Mouse (Mus musculus) gastrocnemius, postnatal 10 days (tissue): ENCODE results near the gene Chst5. TPM values are rescaled to one million over a fixed set of nuclear protein-coding genes. Genes with fewer than 3 reads are reported as not detected.

Experiments
- DNase-seq: peaks from one replicate; pipeline ENCODE4 v3.0.0; 2021; ENCODE audit warnings: mixed read lengths
- total RNA-seq, 2 experiments: library from RNA; stranded (reverse); gene quantifications; 2 replicates each; pipeline ENCODE4 v1.2.3; 2021

The Chst5 gene
- total RNA-seq, 2 experiments from 2014 or later, result 2.8 to 3.3 TPM

DNA sequence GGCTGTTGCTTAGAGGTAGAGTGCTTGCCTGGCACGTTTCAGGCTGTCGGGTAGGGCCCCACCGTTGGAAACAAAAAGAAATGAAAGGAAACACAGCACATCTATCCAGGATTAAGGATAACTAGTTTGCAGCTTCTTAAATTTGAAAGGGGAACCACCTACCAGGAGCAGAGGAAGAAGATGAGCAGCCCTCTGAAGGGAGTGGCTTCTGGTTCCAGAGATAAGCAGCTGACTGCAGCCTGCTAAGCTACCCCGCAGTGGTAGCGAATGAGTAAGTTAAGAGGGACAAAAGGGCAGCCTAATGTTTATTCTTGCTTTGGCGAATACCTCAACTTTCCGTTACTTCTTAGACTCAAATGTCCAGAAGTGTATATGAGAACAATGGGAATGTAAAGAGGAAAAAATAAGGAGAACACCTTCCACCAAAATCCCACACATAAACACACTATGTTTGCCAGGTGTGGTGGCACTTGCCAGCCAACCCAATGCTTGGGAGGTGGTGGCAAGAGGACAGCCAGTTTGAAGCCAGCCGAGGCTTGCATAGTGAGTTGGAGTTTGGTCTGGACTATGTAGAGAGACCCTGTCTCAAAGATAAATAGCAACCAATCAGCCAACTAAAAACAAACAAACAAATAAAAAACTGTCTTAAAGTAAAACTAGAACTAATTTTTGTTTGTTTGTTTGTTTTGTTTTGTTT, 19.5 kb upstream of the Chst5 start:
- DNase-seq, result no peak

DNA sequence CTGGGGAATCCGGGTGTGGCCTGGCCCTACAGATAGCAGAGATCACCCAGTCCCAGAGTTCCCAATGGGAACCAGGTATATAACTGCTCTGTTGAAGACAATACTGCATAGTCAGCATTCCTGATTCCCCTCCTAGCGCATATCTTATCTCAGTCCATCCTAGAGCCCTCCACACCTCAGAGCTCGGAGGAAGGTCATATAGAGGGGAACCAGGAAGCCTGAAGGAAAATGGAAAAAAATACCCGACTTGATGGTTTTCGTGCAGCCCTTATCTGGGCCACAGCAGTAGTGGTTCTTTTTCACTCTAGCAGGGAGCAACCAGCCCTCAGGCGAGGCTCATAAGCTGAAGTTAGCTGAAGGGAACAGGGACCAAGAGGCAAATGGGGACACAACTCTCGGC, 14.7 kb upstream of the Chst5 start:
- no peak for DNase-seq

DNA sequence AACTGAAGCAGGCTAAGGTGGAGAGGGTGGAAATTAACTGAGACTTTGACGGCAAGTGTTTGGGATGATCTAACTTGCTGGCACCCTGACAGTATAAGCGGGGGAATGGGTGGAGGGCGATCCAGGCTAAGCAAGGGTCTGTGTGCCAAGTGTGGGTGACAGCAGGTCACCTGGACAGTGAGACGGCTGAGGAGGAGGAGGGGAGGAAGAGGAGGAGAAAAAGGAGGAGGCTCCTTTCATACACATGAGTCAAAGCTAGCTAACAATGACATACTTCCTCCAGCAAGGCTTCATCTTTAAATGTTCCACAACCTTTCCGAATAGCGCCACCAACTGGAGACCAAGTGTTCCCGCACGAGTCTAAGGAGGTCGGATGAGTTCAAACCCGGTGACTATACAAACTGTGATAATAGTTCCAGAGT, 13.1 kb upstream of the Chst5 start:
- DNase-seq, result peak; percentile 63

DNA sequence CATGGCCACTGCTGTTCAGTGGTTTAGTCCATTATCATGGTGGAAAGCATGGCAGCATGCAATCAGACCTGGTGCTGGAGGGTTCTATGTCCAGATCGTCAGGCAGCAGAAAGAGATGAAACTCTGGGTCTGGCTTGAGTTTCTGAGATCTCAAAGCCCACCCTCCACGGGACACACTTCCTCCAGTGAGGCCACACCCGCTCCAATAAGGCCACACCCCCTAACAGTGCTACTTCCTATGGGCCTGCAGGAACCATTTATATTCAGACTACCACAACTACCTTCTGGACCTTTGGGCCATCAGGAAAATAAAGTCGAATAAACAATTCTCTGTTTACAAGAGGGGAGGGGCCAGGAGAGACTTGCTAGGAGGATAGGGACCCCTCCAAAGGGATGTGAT, 10.7 kb upstream of the Chst5 start:
- no peak for DNase-seq

DNA sequence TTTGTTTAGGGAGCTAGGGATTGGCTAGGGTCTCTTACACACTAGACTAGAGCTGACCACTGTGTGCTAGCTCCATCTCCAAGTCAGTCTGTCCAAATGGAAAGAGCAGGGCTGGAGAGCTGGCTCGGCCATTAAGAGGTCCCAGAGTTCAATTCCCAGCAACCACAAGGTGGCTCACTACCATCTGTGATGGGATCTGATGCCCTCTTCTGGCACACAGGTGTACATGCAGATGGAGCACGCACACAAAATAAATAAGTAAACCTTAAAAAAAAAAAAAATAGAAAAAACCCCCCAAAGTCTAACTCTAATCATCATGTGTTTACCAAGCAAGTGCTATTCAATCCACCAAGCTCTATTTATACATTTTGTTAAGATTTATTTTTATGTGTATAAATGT, 9.4 kb upstream of the Chst5 start:
- DNase-seq, result no peak

DNA sequence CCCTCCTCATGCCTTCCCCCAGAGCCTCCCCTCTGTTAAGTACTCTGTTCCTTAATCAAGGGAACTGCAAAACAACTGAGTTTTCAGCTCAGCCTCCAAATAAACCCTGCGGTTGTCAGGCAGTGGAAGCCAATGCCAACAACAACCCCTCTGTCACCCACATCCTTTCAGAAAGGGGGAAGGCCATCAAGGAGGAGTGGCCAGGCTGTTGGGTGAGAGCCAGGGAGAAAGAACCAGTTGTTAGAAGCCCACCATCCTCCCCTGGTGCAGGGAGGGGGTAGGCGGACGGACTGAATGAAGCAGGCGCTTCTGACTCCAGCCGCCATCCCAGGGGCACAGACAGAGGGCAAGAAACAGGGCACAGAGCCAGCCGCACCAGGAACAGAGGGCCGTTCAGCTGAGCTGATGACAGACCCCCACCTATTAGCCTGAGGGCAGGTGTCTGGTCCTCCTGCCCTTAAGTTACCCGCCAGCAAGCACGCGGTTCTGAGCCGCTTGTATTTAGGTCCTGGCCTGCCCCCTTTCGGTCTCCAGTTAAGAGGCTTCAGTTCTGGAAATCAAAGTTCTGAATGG, 2.7 kb upstream of the Chst5 start:
- no peak for DNase-seq

DNA sequence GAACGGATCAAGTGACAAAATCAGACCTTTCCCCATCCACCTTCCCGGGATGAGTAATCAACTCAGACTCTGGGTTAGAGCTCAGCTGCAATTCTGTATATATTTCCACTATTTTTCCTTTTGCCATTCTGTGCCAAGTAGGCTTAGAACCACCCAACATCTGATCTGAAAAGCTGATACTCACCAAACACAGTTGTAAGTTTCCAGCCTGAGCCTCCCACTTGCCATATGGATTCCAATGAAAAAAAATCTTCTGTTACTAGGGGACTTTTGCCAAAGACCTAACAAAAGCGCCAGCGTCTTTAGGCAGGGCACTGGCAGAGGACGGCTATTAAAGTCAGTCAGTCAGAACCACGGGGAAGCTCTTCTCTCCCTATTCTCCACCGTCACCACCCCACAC, 1.3 kb upstream of the Chst5 start:
- DNase-seq, result no peak

DNA sequence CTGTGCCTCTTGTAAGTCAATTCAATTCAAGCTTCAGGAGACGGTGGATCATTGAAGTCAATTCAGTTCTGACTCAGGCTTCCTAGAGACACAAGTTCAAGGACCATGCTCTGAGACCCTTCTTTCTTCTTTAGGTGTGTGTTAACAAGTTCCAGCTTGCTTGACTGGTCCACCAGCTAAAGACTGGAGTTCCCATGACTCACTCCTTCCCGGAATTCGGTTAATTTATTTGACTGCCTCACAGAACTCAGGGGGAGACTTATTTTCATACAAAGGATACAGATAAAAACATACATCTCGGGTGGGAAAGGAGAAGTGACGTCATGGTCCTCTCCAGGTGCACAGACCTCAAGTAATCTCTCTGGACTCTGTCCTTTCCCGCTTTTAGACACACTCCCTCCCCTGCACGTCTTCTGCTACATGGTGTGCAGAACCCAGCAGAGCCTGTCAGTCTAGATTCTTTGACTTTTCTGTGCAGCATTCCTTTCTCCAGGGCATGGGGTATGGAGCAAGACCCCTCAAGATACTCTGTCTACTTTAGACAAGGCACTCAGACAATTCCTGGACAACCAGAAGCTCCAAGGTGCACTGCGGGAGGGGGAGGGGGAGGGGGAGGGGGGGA, 4.6 kb downstream of the Chst5 start:
- no peak for DNase-seq

DNA sequence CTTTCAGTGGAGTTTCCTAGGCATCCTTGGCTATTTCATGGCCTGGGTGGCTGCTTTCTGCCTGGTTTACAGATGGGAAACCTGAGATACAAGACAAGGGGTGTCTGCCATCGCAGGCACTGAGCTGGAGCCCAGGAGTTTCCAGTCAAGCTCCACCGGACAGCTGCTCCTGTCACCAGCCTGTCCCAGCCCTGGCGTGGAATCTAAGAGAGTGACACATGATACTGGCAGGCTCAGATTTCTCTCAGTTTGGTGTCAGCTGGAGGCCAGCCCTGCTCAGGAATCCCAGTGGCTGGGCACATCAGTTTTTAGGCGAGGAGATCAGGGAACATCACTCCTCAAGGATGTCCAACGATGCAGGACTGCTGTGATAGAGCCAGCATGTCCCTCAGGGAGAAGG, 8.2 kb downstream of the Chst5 start:
- peak; percentile 63 for DNase-seq

DNA sequence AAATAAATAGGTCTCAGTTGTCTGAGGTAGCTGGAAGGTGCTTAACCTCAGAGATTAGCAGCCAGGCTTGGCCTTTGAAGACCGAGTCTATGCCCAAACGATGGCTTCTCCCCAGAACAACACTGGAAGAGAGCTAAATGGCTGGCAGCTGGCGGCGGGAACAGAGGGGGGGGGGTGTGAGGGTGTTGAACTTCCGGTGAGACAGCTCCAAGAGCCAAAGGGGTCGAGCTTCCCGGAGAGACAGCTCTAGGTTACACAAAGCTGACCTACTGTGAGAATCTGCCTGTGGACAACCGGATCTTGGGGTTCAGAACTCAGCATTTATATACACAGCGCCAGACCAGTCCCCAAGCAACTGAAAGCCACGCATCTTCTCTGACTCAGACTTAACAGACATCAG, 11.7 kb downstream of the Chst5 start:
- DNase-seq, result no peak

DNA sequence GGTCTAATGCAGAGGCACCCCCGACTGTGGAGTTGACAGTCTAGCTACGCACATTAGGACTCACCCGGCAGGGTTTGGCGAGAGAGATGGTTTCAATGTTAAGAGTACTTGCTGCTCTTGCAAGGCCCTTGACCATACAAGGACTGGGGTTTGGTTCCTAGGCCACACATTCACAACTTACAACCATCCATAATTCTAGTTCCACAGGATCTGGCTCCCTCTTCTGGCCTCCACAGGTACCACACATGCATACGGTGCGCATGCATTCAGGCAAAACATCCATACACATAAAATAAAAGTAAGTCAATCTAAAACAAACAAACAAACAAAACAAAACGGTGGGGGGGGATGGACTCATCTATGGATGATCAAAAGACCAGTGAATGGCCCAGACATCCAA, 15.3 kb downstream of the Chst5 start:
- DNase-seq, result no peak

DNA sequence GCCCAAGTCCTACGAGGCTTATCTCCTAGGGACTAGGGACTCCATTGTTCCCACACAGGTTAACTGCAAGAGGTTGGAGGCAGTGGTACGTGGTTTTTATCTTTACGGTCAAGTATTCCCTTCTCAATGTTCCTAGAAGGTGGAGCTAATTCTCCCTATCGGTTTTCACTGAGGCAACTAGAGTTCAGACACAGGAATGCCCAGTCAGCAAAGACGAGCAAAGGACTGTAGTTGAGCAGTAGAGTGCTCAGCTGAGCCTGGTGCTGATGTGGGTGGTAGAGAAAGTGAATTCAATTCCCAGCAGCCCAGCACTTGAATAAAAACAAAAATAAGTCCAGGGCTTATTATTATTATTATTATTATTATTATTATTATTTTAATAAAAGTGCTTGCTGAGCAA, 17.6 kb downstream of the Chst5 start:
- no peak for DNase-seq

DNA sequence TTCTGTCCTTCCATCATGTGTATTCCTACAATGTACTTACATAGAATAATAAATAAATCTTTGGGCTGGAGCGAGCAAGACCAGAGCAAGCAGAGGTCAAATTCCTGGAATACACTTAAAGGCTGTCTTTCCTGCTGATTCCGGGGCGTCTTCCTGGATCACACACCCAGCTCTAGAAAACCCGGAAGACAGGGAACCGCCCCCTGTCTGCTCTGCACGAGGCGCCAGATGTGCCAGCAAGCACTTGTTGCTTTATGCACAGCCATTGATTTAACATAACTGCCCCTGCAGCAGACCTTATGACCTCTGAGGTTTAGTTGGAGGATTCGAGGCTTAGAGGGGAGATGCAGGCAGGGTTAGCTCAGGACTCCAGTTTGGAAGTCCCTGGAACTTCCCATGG, 18.3 kb downstream of the Chst5 start:
- no peak for DNase-seq

DNA sequence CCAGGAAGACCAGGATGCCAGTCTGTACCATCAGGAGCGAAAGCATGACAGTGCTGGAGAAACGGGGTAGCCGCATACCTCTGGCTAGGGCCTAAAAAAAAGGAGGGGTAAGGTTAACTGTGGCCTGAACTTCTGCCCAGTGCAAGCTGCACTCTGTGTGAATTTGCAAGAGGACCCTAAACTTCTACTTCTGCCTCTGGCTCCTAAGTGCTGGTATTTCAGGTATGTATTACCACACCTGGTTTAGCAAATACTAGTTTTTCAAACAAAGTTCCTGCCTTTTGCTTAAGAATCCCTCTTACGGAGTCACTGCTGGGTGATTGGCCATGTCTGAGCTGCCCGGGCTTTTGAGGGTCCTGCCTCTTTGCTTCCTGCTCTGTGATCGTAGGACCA, 19.3 kb downstream of the Chst5 start:
- no peak for DNase-seq

DNA sequence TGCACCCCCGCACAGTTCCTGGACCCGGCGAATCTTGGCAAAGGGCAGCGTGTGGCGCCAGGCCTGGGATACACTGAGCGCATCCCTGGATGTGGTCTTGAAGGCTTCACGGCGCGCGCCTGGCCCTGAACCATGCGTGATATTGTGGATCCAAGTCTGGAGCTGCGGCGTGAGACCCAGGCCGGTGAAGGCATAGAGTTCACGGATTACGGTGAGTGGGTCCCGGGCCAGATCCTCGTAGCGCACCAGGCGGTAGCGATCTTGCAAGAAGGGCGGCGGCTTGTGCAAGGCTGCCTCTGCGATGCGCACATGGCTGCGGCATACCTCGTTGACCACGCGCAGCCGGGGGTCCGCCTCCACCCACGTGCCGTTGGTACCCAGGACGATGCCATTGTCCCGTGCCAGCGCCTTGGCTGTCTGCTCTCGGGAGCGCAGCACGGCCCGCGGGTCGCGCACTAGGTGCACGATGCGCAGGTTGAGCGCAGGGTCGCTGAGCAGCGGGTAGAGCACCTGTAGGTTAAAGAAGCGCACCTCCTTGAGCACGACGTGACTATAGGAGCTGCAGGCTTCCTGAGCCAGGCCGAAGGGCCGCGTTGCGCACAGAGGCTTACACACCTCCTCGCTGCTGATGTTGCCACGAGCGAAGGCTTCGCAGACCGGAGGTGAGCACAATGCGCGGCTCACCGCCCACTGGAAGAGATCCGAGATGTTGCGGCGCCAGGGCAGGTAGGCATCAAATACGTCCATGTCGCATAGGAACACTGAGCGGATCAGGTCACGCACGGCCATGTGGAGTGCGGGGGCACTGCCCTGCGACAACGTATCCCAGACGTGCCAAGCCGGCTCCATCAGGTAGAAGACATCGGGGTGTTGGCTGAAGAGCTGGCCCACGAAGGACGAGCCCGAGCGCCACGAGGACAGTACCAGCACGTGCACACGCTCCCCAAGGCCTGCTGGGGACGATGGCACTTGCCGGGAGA, 20.0 kb downstream of the Chst5 start:
- DNase-seq, result no peak

DNA sequence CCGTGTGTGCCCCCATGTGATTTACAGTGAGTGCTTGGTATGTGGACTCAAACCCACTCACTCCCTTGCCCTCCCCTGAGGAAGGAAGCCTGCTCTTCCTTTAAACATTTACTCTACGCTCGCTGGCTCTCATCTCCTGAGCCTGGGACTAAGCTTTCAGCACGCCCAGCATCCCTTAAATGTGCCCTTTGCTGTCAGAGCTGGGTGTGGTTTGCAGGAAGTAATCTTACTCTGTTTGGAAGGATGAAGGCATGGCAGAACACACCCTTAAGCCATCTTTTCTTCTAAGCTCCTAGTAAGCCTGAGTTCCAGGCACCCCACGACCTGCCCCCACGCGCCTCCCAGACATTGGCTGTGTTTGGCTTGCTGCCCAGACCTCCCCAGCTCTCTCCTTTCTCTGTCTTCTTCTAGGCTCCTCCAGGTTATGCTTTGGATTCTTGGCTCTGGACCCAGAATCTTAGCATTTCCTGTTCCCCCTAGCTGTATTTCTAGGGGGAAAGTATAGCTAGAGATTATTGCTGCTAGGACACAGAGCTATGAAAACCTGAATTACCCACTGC, 22.1 kb downstream of the Chst5 start:
- no peak for DNase-seq

DNA sequence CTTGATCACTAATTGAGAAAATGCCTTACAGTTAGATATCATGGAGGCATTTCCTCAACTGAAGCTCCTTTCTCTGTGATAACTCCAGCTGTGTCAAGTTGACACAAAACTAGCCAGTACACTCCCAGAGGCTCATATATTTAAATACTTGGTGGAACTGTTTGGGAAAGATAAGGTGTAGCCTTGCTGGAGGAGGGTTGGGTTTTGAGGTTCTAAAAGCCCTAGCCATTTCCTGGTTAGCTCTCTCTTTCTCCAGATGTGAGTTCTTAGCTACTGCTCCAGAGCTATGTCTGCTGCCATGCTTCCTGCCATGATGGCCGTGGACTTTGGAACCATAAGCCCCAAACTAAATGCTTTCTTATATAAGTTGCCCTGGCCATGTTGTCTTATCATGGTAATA, 22.8 kb downstream of the Chst5 start:
- DNase-seq, result no peak

DNA sequence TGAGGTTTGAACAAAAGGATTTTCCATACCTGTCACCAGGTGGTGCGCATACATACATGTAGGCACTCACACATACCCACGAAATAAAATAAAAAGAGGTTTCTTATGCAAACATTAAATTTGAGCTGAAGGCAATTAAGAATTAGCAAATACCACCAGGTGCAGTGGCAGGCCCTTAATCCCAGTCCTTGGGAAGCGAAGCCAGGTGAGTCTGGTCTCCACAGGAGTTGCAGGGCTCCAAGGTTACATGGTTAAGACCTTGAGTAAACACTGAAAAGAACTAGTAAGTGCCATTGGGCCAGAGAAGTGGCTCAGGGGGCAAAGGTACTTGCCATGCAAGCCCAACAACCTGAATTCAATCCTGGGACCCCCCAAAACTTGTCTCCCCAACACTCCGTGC, 26.6 kb downstream of the Chst5 start:
- DNase-seq, result no peak

DNA sequence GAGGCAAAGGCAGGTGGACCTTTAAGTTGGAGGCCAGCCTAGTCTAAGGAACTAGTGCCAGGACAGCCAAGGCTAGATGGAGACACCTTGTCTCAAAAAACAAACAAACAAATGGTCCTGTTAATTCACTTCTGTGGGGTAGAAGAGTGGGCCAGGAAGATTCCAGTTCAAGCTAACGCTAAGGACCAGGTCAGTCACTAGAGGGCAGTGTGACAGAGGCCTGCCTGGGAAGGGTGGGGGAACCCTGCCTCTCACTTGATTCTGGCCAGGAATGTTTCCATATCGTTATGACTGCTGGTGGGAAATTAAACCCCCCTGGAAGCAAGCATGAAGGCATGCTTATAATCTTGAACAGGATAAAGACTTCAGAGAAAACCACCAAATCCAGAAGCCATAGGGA, 28.7 kb downstream of the Chst5 start:
- peak; percentile 51 for DNase-seq

DNA sequence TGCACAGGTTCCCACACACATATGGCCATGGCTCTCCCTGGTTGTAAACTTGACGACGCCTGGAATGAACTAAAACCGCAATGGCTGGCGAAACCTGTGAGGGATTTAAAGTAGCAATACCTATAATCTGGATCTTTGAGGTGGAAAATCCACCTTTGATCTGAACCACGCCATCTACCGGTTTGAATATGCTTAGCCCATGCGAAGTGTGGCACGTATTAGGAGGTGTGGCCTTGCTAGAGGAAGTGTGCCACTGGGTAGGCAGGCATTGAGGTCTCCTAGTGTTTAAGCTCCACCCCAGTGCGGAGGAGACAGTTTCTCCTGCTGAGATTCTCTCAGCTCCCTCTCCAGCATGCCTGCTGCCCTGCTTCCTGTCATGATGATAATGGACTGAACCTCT, 32.5 kb downstream of the Chst5 start:
- no peak for DNase-seq

DNA sequence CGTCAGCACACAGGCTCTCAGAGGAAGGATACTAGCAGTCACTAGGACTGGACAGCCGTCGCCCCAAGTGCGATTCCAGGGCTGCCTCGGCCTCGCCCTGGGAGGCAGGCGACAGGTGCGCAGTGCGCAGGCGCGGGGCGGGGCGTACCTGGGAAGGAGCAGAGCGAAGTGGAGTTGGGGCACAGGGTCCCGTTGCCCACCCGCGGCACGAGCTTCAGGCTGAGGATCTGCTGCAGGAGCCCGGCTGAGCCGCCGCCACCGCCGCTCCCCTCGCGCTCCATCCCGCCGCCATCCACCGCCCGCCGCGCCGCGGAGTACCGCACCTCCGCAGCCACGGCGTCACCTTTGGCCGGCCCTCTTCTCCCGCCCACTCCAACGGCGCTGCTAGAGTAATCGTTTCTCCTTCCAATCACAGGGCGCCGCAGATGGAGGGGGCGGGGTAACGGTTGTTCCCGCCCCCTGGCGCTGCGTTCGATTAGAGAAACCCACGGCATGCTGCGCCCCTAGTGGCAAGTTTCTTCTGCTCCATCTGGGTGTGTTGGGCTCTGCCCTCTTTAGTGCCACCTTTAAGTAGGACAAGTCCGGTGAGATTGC, 33.8 kb downstream of the Chst5 start, which contains the start of gene Tmem170:
Gene Tmem170, minus strand, starts transcription at position 396 of the 594 bp plus-strand sequence.
- DNase-seq, result peak; percentile 97

DNA sequence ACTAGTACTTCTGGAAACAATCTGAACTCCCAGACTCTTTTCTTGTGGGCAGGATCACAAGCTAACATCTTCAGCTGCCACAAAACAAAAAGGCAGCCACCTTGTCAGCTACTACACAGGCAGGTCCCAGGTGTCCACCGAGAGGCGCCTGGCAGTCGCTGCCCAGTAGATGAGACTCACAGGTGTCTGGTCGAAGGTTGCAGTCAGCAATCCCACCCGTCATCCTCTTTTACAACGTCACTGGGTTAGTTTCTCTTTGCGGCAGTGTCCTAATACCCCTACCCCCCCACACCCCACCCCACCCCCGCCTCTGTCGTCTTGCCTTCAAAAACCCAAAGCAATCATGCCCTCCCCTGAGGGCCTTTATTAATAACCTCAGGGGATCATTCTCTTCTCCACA, 34.5 kb downstream of the Chst5 start:
- DNase-seq, result no peak
